Mouse (Mus musculus) layer of hippocampus, adult 9-11 months (tissue): ENCODE measurements around the gene Stat6.

ENCODE experiments used
- DNase-seq: peaks from one replicate; pipeline ENCODE4 v3.0.0; 2022

The Stat6 gene

GRCm38 (mm10) chr10:127642772-127643552 lies at the start of gene Stat6:
Stat6 (plus strand) TSS chr10:127642986.
- peak; percentile 79 for DNase-seq

- peak; percentile 71 for DNase-seq
Measured at GRCm38 (mm10) chr10:127594405-127594804, 48.4 kb upstream of the Stat6 start.

GRCm38 (mm10) chr10:127594930-127595715 lies 47.7 kb upstream of the Stat6 start:
- no peak for DNase-seq

- no peak for DNase-seq
Measured at GRCm38 (mm10) chr10:127596321-127596941, 46.4 kb upstream of the Stat6 start.

GRCm38 (mm10) chr10:127597311-127597901 lies 45.4 kb upstream of the Stat6 start:
- DNase-seq, result peak; percentile 76

- no peak for DNase-seq
Measured at GRCm38 (mm10) chr10:127598607-127599006, 44.2 kb upstream of the Stat6 start.

GRCm38 (mm10) chr10:127599252-127599651 lies 43.5 kb upstream of the Stat6 start:
- no peak for DNase-seq

- DNase-seq, result no peak
Measured at GRCm38 (mm10) chr10:127599779-127600541, 42.8 kb upstream of the Stat6 start.

- no peak for DNase-seq
Measured at GRCm38 (mm10) chr10:127602194-127602593, 40.6 kb upstream of the Stat6 start.

GRCm38 (mm10) chr10:127603437-127604371 lies 39.1 kb upstream of the Stat6 start:
- DNase-seq, result no peak

- peak; percentile 80 for DNase-seq
Measured at GRCm38 (mm10) chr10:127604465-127605250, 38.1 kb upstream of the Stat6 start.

- no peak for DNase-seq
Measured at GRCm38 (mm10) chr10:127605251-127605547, 37.6 kb upstream of the Stat6 start.

- no peak for DNase-seq
Measured at GRCm38 (mm10) chr10:127605756-127606155, 37.0 kb upstream of the Stat6 start.

GRCm38 (mm10) chr10:127607059-127607458 lies 35.7 kb upstream of the Stat6 start:
- DNase-seq, result no peak

GRCm38 (mm10) chr10:127609415-127610065 lies 33.2 kb upstream of the Stat6 start:
- DNase-seq, result no peak

- DNase-seq, result no peak
Measured at GRCm38 (mm10) chr10:127610066-127610415, 32.7 kb upstream of the Stat6 start.

GRCm38 (mm10) chr10:127612079-127612775 lies 30.6 kb upstream of the Stat6 start:
- DNase-seq, result no peak

- DNase-seq, result peak; percentile 54
Measured at GRCm38 (mm10) chr10:127614236-127615033, 28.4 kb upstream of the Stat6 start.

GRCm38 (mm10) chr10:127615034-127615374 lies 27.8 kb upstream of the Stat6 start:
- no peak for DNase-seq
